Mouse (Mus musculus) G1E-ER4 (cell line): ENCODE results near the gene Atxn10. TPM values are rescaled to one million over a fixed set of nuclear protein-coding genes. Genes with fewer than 3 reads are reported as not detected.

Experiments used
- GATA1 ChIP-seq: IDR thresholded peaks from one replicate; pipeline ENCODE4 v1.8.0; 2012; ENCODE audit warnings: low read length, inconsistent platforms
- polyA plus RNA-seq: library from polyadenylated mRNA; stranded (reverse); fragments of >175 nt; gene quantifications from 2 replicates; pipeline ENCODE4 v1.2.3, GENCODE M21; 2012

Gene Atxn10
- polyA plus RNA-seq, 1 experiment = 108 TPM

DNA sequence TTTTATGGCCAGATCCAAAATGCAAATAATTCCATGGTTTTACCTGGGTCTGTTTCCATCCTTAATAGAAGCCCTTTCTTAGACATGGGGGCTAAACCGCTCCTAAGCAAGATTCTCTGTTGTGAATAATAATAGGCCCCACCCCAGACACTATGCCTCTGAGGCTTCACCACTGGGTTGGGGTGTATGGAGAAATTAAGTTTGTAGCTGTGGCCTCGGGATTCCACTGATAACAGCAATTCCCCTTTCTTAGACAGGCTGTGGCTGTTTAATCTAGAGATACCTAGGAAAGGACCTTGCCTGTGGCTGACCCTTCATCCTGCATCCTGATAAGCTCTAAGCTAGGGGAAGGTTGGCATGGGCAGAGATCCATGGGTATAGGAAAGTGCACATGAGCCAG is 78.6 kb downstream of the Atxn10 start:
- TF ChIP-seq GATA1 = no peak

DNA sequence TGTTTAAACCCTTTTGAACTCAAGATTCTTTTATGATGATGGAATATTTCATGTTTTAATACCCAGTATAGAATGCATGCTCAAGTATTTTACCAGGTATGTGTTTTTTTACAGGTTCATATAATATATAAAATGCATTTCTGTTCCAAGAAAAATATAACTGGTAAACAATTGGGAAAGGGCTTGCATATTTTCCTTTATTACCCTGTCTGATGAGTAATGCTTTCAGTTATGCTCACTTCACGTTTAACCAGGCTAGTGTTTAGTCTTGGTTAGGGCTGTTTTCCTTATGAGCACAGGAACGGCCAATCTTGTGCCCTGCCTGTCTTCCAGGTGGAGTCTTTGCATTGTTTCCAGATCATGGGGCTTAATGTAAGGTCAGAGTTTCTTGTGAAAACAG is 84.6 kb downstream of the Atxn10 start:
- no peak for TF ChIP-seq GATA1

- no peak for TF ChIP-seq GATA1
Measured at GRCm38 (mm10) chr15:85424197-85424596, 88.2 kb downstream of the Atxn10 start.

GRCm38 (mm10) chr15:85428140-85428539 is 92.1 kb downstream of the Atxn10 start:
- TF ChIP-seq GATA1 = no peak

GRCm38 (mm10) chr15:85442568-85442967 is 106.5 kb downstream of the Atxn10 start:
- no peak for TF ChIP-seq GATA1

DNA sequence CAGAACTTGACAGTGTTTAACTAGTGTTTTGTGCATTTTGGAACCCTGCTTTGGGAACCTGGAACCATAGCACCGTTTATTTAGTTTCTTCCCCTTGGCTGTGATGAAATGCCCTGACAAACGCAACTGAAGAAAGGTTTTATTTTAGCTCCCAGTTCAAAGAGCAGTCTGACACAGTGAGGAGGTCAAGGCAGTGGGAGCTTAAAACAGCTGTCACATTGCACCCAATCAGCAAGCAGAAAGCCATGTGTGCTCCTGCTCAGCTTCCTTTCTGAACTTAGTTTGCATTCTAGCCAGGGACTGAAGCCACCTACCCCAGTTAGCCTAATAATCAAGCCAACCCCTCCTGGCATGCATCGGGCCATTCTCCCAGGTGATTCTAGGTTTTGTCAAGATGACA is 110.6 kb downstream of the Atxn10 start:
- no peak for TF ChIP-seq GATA1

GRCm38 (mm10) chr15:85456891-85457290 is 120.8 kb downstream of the Atxn10 start:
- TF ChIP-seq GATA1 = no peak

DNA sequence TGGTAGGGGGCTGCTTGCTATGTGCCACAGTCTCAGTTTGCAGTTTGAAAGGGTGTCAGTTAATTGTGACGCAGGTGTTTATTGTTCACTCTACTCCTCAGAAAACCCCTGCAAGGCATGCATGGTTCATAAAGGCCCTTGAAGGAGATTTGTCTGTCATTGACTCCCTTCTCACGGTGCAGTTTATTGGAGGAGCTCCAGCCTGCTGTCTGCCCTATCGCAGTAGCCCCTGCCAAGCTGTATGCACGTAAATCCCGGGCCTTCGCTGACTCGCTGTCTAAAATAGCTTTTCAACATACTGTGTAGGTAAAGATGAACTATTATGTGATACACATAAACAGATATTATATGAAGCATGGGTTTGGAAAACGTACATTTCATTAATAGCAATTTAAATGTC is 121.8 kb downstream of the Atxn10 start:
- no peak for TF ChIP-seq GATA1

GRCm38 (mm10) chr15:85458631-85459082 is 122.6 kb downstream of the Atxn10 start:
- TF ChIP-seq GATA1 = no peak

DNA sequence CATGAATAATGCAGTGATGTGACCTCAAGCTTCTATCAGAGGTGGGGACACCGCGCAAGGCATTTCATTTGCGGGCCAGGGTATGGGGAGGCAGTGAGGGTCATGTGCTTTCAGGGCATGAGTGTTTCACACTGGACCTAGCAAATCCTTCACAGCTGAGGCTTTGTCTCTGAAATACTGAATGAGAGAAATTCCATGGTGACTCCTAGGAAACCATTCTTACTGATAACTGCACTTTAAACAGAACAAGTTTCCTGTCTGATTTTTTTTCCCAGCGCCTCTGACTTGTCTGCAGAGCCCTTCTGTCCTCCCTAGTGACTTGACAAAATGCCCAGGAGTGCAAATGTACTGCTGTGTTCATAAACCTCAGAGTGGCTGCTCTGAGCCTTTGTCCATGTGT is 125.5 kb downstream of the Atxn10 start:
- no peak for TF ChIP-seq GATA1

- no peak for TF ChIP-seq GATA1
Measured at GRCm38 (mm10) chr15:85462138-85462537, 126.1 kb downstream of the Atxn10 start.

DNA sequence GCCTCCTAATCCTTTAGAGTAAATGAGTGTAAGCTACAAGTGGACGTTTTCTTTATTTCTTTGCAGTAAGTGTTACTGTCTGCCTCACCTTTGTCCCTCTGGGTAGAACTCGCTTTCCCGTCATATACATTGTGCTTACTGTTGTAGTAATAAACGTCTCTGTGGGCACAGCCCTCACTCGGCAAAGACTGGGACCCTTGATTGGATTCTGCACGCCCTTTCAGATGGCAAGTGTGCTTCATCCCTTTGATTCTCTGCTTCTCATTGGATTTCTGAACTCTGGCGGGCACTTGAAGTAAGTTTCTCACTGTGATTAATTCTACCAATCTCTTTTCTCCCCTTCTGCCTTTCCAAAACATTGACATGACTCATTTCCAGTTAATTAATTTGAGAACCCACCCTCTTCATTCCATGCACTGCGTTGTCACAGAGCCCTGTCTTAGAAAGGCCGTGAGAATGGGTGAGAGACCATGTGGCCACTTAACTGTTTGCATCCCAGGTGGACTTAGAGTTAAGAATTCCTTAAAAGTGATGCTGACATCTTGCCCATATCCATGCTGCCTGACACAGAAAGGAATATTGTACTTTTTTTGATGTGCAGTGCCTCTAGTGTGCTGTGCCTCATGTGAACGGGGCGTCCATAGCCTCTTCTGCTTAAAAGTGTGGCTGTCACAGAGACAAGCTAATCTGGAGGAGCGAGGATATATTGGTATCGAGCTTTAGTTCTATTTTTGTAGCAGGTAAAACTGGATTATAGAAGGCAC is 127.2 kb downstream of the Atxn10 start:
- no peak for TF ChIP-seq GATA1

DNA sequence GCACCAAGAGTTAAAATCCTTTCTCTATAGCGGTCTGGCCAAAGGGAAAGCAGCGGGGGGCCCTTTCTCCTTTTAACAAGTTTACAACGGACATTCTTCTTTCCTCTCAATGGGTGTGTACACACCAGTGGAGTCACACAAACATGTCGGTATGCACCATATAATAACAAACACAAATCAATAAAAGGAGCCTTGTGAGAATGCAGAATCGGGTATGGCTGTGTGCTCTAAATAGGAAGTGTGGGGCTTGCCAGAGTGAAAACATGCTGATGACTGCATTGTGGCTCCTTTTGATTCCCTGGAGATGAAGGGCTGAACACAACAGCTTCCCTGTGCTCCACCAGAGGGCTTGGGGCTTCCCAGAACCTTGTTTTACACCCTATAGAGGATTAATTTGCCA is 128.1 kb downstream of the Atxn10 start:
- no peak for TF ChIP-seq GATA1

- no peak for TF ChIP-seq GATA1
Measured at GRCm38 (mm10) chr15:85464823-85465565, 128.9 kb downstream of the Atxn10 start.

- TF ChIP-seq GATA1 = no peak
Measured at GRCm38 (mm10) chr15:85466456-85467067, 130.5 kb downstream of the Atxn10 start.

- no peak for TF ChIP-seq GATA1
Measured at GRCm38 (mm10) chr15:85469401-85469800, 133.4 kb downstream of the Atxn10 start.
